Mouse (Mus musculus) olfactory bulb, adult 2 months (tissue): Measurements from ENCODE around the gene Gnas.

Source experiments
- CTCF ChIP-seq: fragments of 200-500 bp; IDR thresholded peaks from 2 replicates; pipeline ENCODE4 v1.5.1; 2012; ENCODE audit warnings: low read depth, mild to moderate bottlenecking, low read length, moderate library complexity; ENCODE audit not compliant: insufficient read depth
- POLR2A ChIP-seq: fragments of 200-500 bp; IDR thresholded peaks from 2 replicates; pipeline ENCODE4 v1.6.1; 2012; ENCODE audit warnings: mild to moderate bottlenecking, low read depth, low read length, moderate library complexity; ENCODE audit not compliant: insufficient read depth

GRCm38 (mm10) chr2:174251963-174252362 is 32.2 kb upstream of the Gnas start:
- no peak for TF ChIP-seq CTCF
- no peak for TF ChIP-seq POLR2A
